Mouse (Mus musculus): ENCODE measurements around the gene Nes. TPM values are rescaled to one million over a fixed set of nuclear protein-coding genes. Genes with fewer than 3 reads are reported as not detected.

Nes gene
- 0.26 and 0.51 TPM in 2 replicates for polyA plus RNA-seq (2012; rRNA removed)

DNA sequence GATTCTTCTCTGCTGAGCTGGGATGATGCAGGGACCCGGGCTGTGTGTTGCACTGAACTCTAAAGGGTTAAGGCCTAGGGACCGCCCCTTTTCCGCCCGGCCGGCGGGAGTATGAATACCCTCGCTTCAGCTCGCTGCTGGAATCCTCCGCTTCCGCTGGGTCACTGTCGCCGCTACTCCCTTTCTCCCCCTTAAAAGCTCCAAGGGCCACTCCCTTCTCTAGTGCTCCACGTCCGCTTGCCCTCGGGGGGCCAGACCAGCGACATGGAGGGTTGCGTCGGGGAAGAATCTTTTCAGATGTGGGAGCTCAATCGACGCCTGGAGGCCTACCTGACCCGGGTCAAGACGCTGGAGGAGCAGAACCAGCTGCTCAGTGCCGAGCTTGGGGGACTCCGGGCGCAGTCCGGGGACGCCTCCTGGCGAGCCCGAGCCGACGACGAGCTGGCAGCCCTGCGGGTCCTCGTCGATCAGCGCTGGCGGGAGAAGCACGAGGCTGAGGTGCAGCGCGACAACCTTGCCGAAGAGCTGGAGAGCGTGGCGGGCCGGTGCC is at the start of gene Nes:
TSS of gene Nes (plus strand) at position 140 of the 550 bp plus-strand sequence.
- H3K4me3 ChIP-seq (ENCODE audit: control insufficient read depth, low read depth, low read length): peak within 1 kb of the TSS; percentile 74
- no peak for TF ChIP-seq CTCF (IDR thresholded peaks at IDR 0.05; ENCODE audit: control insufficient read depth, insufficient read depth, insufficient replicate concordance, low read depth, low read length)
- TF ChIP-seq POLR2A (IDR thresholded peaks at IDR 0.05; ENCODE audit: control insufficient read depth, low read depth, low read length): no peak
- no peak within 1 kb of the TSS for H3K27ac ChIP-seq (ENCODE audit: control insufficient read depth, insufficient read depth, low read depth, low read length)
- no peaks in the 10 kb centered on the region for H3K36me3 ChIP-seq (ENCODE audit: control insufficient read depth, insufficient read depth, low read length)
- H3K4me1 ChIP-seq (ENCODE audit: control insufficient read depth, insufficient read depth, low read length): peaks cover 11% of the 10 kb centered on the region
- no peaks in the 10 kb centered on the region for H3K27me3 ChIP-seq (ENCODE audit: control insufficient read depth, insufficient read depth, low read length)

DNA sequence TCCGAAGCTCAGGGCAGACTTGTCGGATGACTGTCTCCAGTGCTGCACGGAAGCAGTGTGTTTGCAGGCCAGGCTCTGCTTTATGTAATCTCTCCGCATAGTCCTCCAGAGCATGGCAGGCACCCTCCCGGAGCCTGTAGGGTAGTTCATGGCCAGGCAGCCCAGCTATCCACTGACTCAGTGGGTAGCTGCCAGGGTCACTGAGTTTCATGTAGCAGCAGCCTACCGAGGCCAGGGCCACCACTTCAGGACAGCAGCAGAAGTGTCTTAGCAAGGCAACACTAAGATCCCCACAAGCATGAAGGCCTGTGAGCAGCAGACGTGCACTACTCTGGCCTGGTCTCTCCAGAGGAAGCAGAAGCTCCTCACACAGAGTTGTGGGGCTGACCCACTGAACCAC is 45.9 kb upstream of the Nes start:
- no peak overlapping the region for H3K27ac ChIP-seq (ENCODE audit: control insufficient read depth, insufficient read depth, low read depth, low read length)
- peaks cover 2% of the 10 kb centered on the region for H3K4me1 ChIP-seq (ENCODE audit: control insufficient read depth, insufficient read depth, low read length)
- H3K4me3 ChIP-seq (ENCODE audit: control insufficient read depth, low read depth, low read length): no peak overlapping the region
- peaks cover 7% of the 10 kb centered on the region for H3K36me3 ChIP-seq (ENCODE audit: control insufficient read depth, insufficient read depth, low read length)
- TF ChIP-seq CTCF (IDR thresholded peaks at IDR 0.05; ENCODE audit: control insufficient read depth, insufficient read depth, insufficient replicate concordance, low read depth, low read length): no peak
- H3K27me3 ChIP-seq (ENCODE audit: control insufficient read depth, insufficient read depth, low read length): no peaks in the 10 kb centered on the region

DNA sequence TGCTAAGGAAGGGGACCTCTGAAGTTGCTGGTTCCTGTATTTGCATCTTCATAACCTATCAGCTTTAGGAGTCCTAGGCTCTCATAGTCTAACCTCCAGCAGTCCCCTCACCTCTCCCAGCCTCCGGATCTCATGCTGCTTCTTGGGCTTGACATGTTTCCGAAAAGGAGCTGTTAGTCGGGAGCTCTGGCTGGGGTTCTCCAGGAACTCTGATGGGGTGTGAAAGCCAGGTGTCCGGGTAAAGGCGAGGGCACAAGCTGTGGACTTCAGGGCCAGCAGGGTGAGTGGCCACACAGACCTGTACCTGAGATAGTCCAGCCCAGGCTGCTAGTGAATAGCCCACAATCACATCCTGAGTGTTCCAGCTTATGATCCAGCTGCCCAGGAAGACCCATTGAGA is 43.4 kb upstream of the Nes start:
- H3K4me3 ChIP-seq (ENCODE audit: control insufficient read depth, low read depth, low read length): no peak overlapping the region
- H3K36me3 ChIP-seq (ENCODE audit: control insufficient read depth, insufficient read depth, low read length): peaks cover 7% of the 10 kb centered on the region
- no peaks in the 10 kb centered on the region for H3K27me3 ChIP-seq (ENCODE audit: control insufficient read depth, insufficient read depth, low read length)
- H3K4me1 ChIP-seq (ENCODE audit: control insufficient read depth, insufficient read depth, low read length): peaks cover 2% of the 10 kb centered on the region
- TF ChIP-seq CTCF (IDR thresholded peaks at IDR 0.05; ENCODE audit: control insufficient read depth, insufficient read depth, insufficient replicate concordance, low read depth, low read length): no peak
- no peak for TF ChIP-seq POLR2A (IDR thresholded peaks at IDR 0.05; ENCODE audit: control insufficient read depth, low read depth, low read length)
- no peak overlapping the region for H3K27ac ChIP-seq (ENCODE audit: control insufficient read depth, insufficient read depth, low read depth, low read length)

DNA sequence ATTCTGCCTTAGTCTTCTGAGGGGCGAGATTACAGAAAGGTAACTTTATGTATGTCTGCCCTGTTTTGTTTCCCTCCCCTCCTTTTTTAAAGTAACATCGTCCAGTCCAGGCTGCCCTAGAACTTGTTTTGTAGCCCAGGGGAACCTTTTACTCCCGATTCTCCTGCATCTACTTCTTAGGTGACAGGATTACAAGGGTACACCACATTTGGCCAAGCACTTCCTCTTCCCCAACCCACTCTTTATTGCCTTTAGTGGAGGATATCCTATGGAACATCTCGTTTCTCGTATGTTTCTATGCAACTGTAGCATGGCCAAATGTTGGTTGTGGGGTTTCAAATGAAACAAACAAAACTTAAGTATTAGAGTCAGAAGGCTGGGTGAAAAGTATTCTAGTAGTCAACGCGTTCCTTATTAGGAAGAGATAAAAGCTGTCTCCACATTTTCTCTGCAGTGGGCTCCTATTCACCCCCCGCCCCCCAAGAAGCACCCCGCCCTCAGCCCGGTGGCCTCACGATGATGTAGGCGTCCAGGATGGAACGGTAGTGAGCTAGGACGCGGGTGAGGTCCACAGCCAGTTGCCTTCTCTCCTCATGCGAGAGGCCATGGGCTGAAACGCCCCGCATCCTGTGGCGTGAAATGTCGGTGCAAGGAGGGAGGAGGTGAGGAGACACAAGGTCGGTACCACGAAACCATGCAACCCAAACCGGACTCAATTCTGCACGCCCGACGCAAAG is 41.4 kb upstream of the Nes start:
- Histone ChIP-seq H3K27me3 (ENCODE audit: control insufficient read depth, insufficient read depth, low read length) (no peaks in the 10 kb centered on the region), H3K36me3 (ENCODE audit: control insufficient read depth, insufficient read depth, low read length) (peaks cover 1% of the 10 kb centered on the region), H3K4me1 (ENCODE audit: control insufficient read depth, insufficient read depth, low read length) (peaks cover 2% of the 10 kb centered on the region), H3K4me3 (ENCODE audit: control insufficient read depth, low read depth, low read length) (peak overlapping the region; percentile 97), H3K27ac (ENCODE audit: control insufficient read depth, insufficient read depth, low read depth, low read length) (peak overlapping the region; percentile 84)
- TF ChIP-seq CTCF (IDR thresholded peaks at IDR 0.05; ENCODE audit: control insufficient read depth, insufficient read depth, insufficient replicate concordance, low read depth, low read length) (no peak), POLR2A (IDR thresholded peaks at IDR 0.05; ENCODE audit: control insufficient read depth, low read depth, low read length) (no peak)

GRCm38 (mm10) chr3:87930078-87930795 is 40.6 kb upstream of the Nes start, which contains the start of the genes Isg20l2 and Rrnad1:
Isg20l2 (plus strand) TSS chr3:87930314.
Rrnad1 (minus strand) TSS chr3:87930717.
- Histone ChIP-seq H3K4me1 (ENCODE audit: control insufficient read depth, insufficient read depth, low read length) (peaks cover 2% of the 10 kb centered on the region), H3K27me3 (ENCODE audit: control insufficient read depth, insufficient read depth, low read length) (no peaks in the 10 kb centered on the region), H3K27ac (ENCODE audit: control insufficient read depth, insufficient read depth, low read depth, low read length) (peak within 1 kb of the TSS; percentile 91), H3K36me3 (ENCODE audit: control insufficient read depth, insufficient read depth, low read length) (peaks cover 1% of the 10 kb centered on the region), H3K4me3 (ENCODE audit: control insufficient read depth, low read depth, low read length) (peak within 1 kb of the TSS; percentile 97)
- peak; percentile 71 for TF ChIP-seq POLR2A (IDR thresholded peaks at IDR 0.05; ENCODE audit: control insufficient read depth, low read depth, low read length)
- peak; percentile 67; the same call in 1 of the 2 replicates for TF ChIP-seq CTCF (IDR thresholded peaks at IDR 0.05; ENCODE audit: control insufficient read depth, insufficient read depth, insufficient replicate concordance, low read depth, low read length)

DNA sequence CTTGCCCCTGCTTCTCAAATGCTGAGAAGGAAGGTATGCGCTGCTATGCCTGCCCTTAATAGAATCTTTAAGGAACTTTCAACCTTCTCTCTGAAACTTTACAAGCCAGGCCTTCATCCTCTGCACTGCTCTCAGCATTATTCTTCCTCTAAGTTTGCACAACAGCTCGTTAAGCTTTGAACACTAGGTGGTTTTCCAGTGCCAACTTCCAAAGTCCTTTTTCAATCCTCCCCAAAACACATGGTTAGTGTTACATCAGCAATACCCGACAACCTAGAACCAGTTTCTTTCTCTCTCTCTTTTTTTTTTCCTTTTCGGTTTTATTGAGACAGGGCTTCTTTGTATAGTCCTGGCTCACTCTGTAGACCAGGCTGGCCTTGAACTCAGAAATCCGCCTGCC is 36.9 kb upstream of the Nes start:
- Histone ChIP-seq H3K4me3 (ENCODE audit: control insufficient read depth, low read depth, low read length) (no peak overlapping the region), H3K27ac (ENCODE audit: control insufficient read depth, insufficient read depth, low read depth, low read length) (no peak overlapping the region), H3K36me3 (ENCODE audit: control insufficient read depth, insufficient read depth, low read length) (peaks cover 2% of the 10 kb centered on the region), H3K27me3 (ENCODE audit: control insufficient read depth, insufficient read depth, low read length) (no peaks in the 10 kb centered on the region), H3K4me1 (ENCODE audit: control insufficient read depth, insufficient read depth, low read length) (peaks cover 2% of the 10 kb centered on the region)
- TF ChIP-seq CTCF (IDR thresholded peaks at IDR 0.05; ENCODE audit: control insufficient read depth, insufficient read depth, insufficient replicate concordance, low read depth, low read length) (no peak), POLR2A (IDR thresholded peaks at IDR 0.05; ENCODE audit: control insufficient read depth, low read depth, low read length) (no peak)

DNA sequence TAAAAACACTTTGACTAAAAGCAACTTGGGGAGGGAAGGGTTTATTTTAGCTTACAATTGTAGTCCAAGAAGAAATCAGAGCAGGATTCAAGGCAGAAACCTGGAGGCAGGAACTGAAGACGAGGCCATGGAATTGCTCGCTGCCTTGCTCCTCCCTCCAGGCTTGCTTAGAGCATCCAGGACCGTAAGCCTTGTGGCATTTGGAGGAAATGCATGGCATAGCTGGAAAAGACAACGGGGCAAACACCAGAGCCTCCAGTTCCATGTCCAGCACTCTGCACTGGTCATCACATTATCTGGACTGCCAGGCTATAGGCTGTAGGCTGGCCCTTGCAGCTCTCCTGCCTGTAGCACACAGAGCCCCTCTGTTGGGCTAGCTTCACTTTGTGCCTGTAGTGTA is 36.4 kb upstream of the Nes start:
- no peak for TF ChIP-seq CTCF (IDR thresholded peaks at IDR 0.05; ENCODE audit: control insufficient read depth, insufficient read depth, insufficient replicate concordance, low read depth, low read length)
- TF ChIP-seq POLR2A (IDR thresholded peaks at IDR 0.05; ENCODE audit: control insufficient read depth, low read depth, low read length): no peak
- Histone ChIP-seq H3K27me3 (ENCODE audit: control insufficient read depth, insufficient read depth, low read length) (no peaks in the 10 kb centered on the region), H3K27ac (ENCODE audit: control insufficient read depth, insufficient read depth, low read depth, low read length) (no peak overlapping the region), H3K4me1 (ENCODE audit: control insufficient read depth, insufficient read depth, low read length) (no peaks in the 10 kb centered on the region), H3K36me3 (ENCODE audit: control insufficient read depth, insufficient read depth, low read length) (peaks cover 2% of the 10 kb centered on the region), H3K4me3 (ENCODE audit: control insufficient read depth, low read depth, low read length) (no peak overlapping the region)

Data from testis, adult 2 months (tissue).